Mouse (Mus musculus) myocyte (in vitro differentiated cells): ENCODE data around the gene Macrod2. TPM values are rescaled to one million over a fixed set of nuclear protein-coding genes. Genes with fewer than 3 reads are reported as not detected.

Experiments used
- H3K27me3 ChIP-seq: one replicate; pipeline ENCODE4 v1.6.1; 2011; ENCODE audit not compliant: control insufficient read depth, insufficient read depth, insufficient read length
- H3K36me3 ChIP-seq: one replicate; pipeline ENCODE4 v1.6.1; 2011; ENCODE audit not compliant: control insufficient read depth, insufficient read depth
- H3K4me2 ChIP-seq: one replicate; pipeline ENCODE4 v1.6.1; 2011; ENCODE audit warnings: low read depth, control low read depth
- H3K4me3 ChIP-seq: one replicate; pipeline ENCODE4 v1.5.1; 2011; ENCODE audit warnings: mild to moderate bottlenecking, control low read depth, moderate library complexity
- H3K79me2 ChIP-seq: one replicate; pipeline ENCODE4 v1.6.1; 2011; ENCODE audit not compliant: control insufficient read depth, insufficient read depth
- H3ac ChIP-seq: one replicate; pipeline ENCODE4 v1.6.1; 2011; ENCODE audit not compliant: control insufficient read depth, insufficient read length
- CEBPB ChIP-seq: IDR thresholded peaks from 2 replicates; pipeline ENCODE4 v1.6.1; 2011; ENCODE audit warnings: mild to moderate bottlenecking, moderate library complexity; ENCODE audit not compliant: poor library complexity, insufficient read depth, severe bottlenecking
- E2F4 ChIP-seq: IDR thresholded peaks from one replicate; pipeline ENCODE4 v1.6.1; 2011; ENCODE audit warnings: mild to moderate bottlenecking, control low read depth, moderate library complexity; ENCODE audit not compliant: insufficient read depth
- MAX ChIP-seq: IDR thresholded peaks from one replicate; pipeline ENCODE4 v1.6.1; 2011; ENCODE audit warnings: low read depth, mild to moderate bottlenecking, control low read depth
- MYOD1 ChIP-seq, 3 experiments: IDR thresholded peaks; one replicate each; pipeline ENCODE4 v1.6.1; 2011; ENCODE audit warnings: control low read depth in 2 of 3, low read depth in 2 of 3, mild to moderate bottlenecking in 2 of 3, moderate library complexity in 1 of 3; ENCODE audit not compliant: insufficient read length in 2 of 3, control insufficient read depth in 1 of 3
- MYOG ChIP-seq, 3 experiments: IDR thresholded peaks; one replicate each; pipeline ENCODE4 v1.6.1; 2011; ENCODE audit warnings: control low read depth in 2 of 3, low read depth in 2 of 3, mild to moderate bottlenecking in 2 of 3; ENCODE audit not compliant: insufficient read length in 2 of 3, control insufficient read depth in 1 of 3, insufficient read depth in 1 of 3
- POLR2A ChIP-seq: IDR thresholded peaks from one replicate; pipeline ENCODE4 v1.6.1; 2011; ENCODE audit warnings: low read depth, mild to moderate bottlenecking, control low read depth, moderate library complexity; ENCODE audit not compliant: insufficient read length
- POLR2AphosphoS2 ChIP-seq: IDR thresholded peaks from one replicate; pipeline ENCODE4 v1.6.1; 2011; ENCODE audit warnings: low read depth, control low read depth; ENCODE audit not compliant: insufficient read length
- REST ChIP-seq: IDR thresholded peaks from one replicate; pipeline ENCODE4 v1.6.1; 2011; ENCODE audit warnings: mild to moderate bottlenecking, control low read depth, moderate library complexity; ENCODE audit not compliant: insufficient read depth, insufficient read length
- SRF ChIP-seq: IDR thresholded peaks from one replicate; pipeline ENCODE4 v1.6.1; 2011; ENCODE audit warnings: low read depth; ENCODE audit not compliant: control insufficient read depth, insufficient read length
- TCF12 ChIP-seq: IDR thresholded peaks from one replicate; pipeline ENCODE4 v1.6.1; 2011; ENCODE audit warnings: mild to moderate bottlenecking, control low read depth; ENCODE audit not compliant: poor library complexity, insufficient read depth, severe bottlenecking
- TCF3 ChIP-seq: IDR thresholded peaks from one replicate; pipeline ENCODE4 v1.6.1; 2011; ENCODE audit warnings: low read depth, control low read depth; ENCODE audit not compliant: insufficient read length
- USF1 ChIP-seq: IDR thresholded peaks from one replicate; pipeline ENCODE4 v1.6.1; 2011; ENCODE audit warnings: low read depth, mild to moderate bottlenecking, control low read depth, moderate library complexity
- polyA plus RNA-seq: library from polyadenylated mRNA; unstranded; fragments of >200 nt; fragmentation: generic; extraction: Trizol; gene quantifications from one replicate; pipeline ENCODE4 v1.2.1, GENCODE M21; 2012; ENCODE audit warnings: missing spikeins

Macrod2 gene
- polyA plus RNA-seq, 1 experiment, result 0.96 TPM

DNA sequence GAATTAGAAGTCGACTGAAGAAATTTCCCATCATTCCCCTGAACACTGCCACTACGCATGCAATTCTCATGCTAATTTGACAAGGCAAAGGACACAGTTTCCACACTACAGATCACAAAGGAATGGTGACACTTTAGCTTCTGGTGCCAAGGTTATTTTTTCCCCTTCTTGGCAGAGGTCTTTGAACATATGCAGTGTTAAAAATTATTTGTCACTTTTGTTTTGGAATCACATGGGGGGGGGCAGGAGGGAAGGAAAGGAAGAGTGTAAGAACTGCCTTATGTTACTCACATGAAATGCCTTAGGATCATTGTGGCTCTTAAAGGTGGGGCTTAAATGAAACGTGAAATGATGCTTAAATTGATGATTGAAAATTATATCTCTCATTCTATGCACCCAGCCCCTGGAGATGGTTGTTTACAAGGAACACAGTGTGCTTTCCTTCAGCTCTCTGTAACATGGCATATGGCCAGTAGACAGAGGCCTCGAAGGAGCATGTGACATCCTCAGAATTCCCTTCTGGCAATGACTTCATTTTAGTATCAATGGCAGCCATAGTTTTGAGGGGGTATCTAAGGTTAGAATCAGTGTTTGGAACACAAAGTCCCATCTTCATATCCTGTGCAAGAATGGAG, 1422.6 kb downstream of the Macrod2 start:
- Histone ChIP-seq H3K4me2 (no peak overlapping the region), H3K36me3 (no peaks in the 10 kb centered on the region), H3K79me2 (no peaks in the 10 kb centered on the region), H3K4me3 (no peak overlapping the region), H3ac (no peak overlapping the region), H3K27me3 (no peaks in the 10 kb centered on the region)
- TF ChIP-seq SRF, result no peak
- no peak for TF ChIP-seq POLR2AphosphoS2
- TF ChIP-seq MYOD1 (IDR thresholded peaks at IDR 0.05; ENCODE audit: control insufficient read depth in 1 of 3, insufficient read length in 2 of 3, low read depth in 2 of 3), result no peak
- TF ChIP-seq REST, result no peak
- no peak for TF ChIP-seq POLR2A
- TF ChIP-seq CEBPB, result no peak
- TF ChIP-seq USF1, result no peak
- no peak for TF ChIP-seq MYOG (IDR thresholded peaks at IDR 0.05; ENCODE audit: control insufficient read depth in 1 of 3, insufficient read depth in 1 of 3, insufficient read length in 2 of 3, low read depth in 2 of 3)
- no peak for TF ChIP-seq TCF3
- TF ChIP-seq E2F4, result no peak
- TF ChIP-seq TCF12, result no peak
- no peak for TF ChIP-seq MAX

DNA sequence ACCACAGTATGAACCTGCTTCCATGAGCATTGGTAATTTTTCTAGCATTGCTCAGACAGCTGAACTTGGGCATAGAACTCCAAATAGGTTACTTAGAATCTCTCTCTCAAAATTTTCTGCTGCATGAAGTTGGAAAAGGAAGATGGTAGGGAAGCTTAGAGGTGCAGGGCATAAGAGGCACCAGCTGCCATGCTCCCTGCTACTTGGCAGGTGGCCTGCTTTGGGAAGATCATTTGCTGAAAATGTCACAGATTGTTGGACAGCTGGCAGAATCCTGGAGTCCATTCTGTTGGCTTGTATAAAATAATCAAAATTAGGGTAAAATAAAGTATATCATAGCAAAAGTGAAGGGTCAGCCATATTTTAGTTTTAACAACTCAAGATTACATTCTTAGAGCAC, 1425.7 kb downstream of the Macrod2 start:
- Histone ChIP-seq H3ac (no peak overlapping the region), H3K79me2 (no peaks in the 10 kb centered on the region), H3K4me2 (no peak overlapping the region), H3K36me3 (no peaks in the 10 kb centered on the region), H3K27me3 (no peaks in the 10 kb centered on the region), H3K4me3 (no peak overlapping the region)
- TF ChIP-seq E2F4, result no peak
- TF ChIP-seq POLR2A, result no peak
- TF ChIP-seq CEBPB, result no peak
- no peak for TF ChIP-seq TCF3
- TF ChIP-seq POLR2AphosphoS2, result no peak
- TF ChIP-seq REST, result no peak
- no peak for TF ChIP-seq USF1
- TF ChIP-seq SRF, result no peak
- TF ChIP-seq MYOD1 (IDR thresholded peaks at IDR 0.05; ENCODE audit: control insufficient read depth in 1 of 3, insufficient read length in 2 of 3, low read depth in 2 of 3), result no peak
- TF ChIP-seq MYOG (IDR thresholded peaks at IDR 0.05; ENCODE audit: control insufficient read depth in 1 of 3, insufficient read depth in 1 of 3, insufficient read length in 2 of 3, low read depth in 2 of 3), result no peak
- TF ChIP-seq TCF12, result no peak
- TF ChIP-seq MAX, result no peak

DNA sequence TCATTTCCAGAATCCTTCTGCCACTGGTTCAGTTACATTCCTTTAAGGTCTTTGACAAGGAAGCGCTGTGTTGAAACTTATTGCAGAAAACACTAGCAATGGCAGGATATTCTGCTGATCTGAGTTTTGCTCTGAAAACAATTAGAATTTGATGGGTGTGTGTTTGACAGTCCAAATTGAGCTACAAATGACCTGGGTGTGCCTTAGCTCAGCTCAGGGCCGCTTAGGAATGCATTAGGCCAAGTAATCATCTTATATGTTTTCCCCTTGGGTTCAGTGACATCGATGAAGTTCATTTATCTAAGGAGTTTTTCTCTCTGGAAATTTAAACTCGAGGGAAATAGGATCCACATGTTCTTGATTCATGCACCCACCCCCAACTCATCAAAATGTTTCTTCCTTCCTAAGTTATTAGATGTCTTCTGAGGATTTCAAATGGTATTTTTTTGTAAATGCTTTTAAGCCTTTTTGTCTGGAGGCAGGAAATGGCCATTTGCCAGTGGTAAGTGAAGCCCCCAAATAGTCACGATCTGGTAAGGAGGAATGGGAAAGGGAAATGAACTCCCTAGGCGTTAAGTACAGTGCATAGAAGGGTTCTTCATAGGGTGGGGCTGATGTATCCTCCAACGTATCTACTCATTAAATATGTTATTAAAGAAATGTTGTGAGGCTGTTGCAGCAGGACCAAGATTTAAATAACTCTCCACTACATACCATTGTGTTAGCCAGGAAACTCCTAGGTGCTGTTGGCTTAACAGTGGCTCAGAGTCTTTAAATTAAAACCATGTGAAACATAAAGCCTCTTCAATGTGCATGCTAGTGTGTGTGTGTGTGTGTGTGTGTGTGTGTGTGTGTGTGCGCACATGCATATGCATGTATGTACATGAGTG, 1430.7 kb downstream of the Macrod2 start:
- Histone ChIP-seq H3ac (no peak overlapping the region), H3K79me2 (no peaks in the 10 kb centered on the region), H3K4me2 (no peak overlapping the region), H3K36me3 (no peaks in the 10 kb centered on the region), H3K4me3 (no peak overlapping the region), H3K27me3 (no peaks in the 10 kb centered on the region)
- TF ChIP-seq MYOG (IDR thresholded peaks at IDR 0.05; ENCODE audit: control insufficient read depth in 1 of 3, insufficient read depth in 1 of 3, insufficient read length in 2 of 3, low read depth in 2 of 3) (no peak), MAX (no peak), CEBPB (no peak), POLR2AphosphoS2 (no peak), SRF (no peak), POLR2A (no peak), TCF3 (no peak), USF1 (no peak), REST (no peak), E2F4 (no peak), TCF12 (no peak), MYOD1 (IDR thresholded peaks at IDR 0.05; ENCODE audit: control insufficient read depth in 1 of 3, insufficient read length in 2 of 3, low read depth in 2 of 3) (no peak)

DNA sequence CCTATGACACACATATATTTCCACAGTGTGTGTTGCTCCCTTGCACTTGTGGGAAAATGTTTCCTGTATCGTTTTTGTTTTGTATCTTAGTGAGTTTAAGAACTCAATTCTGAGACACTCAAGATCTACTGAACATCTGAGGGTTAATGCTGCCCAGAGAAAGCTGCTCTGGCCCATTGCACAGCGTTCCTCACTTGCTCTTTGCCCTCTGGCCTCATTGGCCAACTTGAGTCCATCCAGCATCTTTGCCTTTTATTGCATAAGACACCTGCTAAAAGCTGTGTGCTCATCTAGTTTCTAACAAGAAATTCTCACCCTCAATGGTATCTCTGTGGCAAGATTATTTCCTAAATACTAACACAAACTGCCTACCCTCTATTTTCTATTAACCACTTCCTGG, 1435.4 kb downstream of the Macrod2 start:
- no peak overlapping the region for H3K4me2 ChIP-seq
- H3K27me3 ChIP-seq, result no peaks in the 10 kb centered on the region
- no peak overlapping the region for H3ac ChIP-seq
- H3K36me3 ChIP-seq, result no peaks in the 10 kb centered on the region
- TF ChIP-seq SRF (no peak), POLR2A (no peak), POLR2AphosphoS2 (no peak)
- no peaks in the 10 kb centered on the region for H3K79me2 ChIP-seq
- no peak overlapping the region for H3K4me3 ChIP-seq
